Mouse (Mus musculus): Measurements from ENCODE around the gene Rtn4rl2. TPM values are rescaled to one million over a fixed set of nuclear protein-coding genes. Genes with fewer than 3 reads are reported as not detected.

Rtn4rl2 gene
- polyA plus RNA-seq, 1 experiment from 2014 or later: 1.1 TPM

GRCm38 (mm10) chr2:84838993-84839980 lies 47.2 kb downstream of the Rtn4rl2 start:
- WGBS: under 1% methylated on average over 47 of the region's 47 CpGs
- no peaks in the 10 kb centered on the region for H3K9me3 ChIP-seq (replicated peaks; ENCODE audit: low read length)
- H3K9ac ChIP-seq (ENCODE audit: low read depth, low read length): peak overlapping the region; percentile 62
- peak overlapping the region; percentile 70 for H3K27ac ChIP-seq
- H3K36me3 ChIP-seq (ENCODE audit: insufficient read depth, low read length): no peaks in the 10 kb centered on the region
- H3K4me2 ChIP-seq (ENCODE audit: low read length): peak overlapping the region; percentile 91
- TF ChIP-seq CTCF (IDR thresholded peaks at IDR 0.05; ENCODE audit: low read depth): no peak
- peaks cover 14% of the 10 kb centered on the region; the same call in 1 of the 2 replicates for H3K4me1 ChIP-seq (replicated peaks; ENCODE audit: insufficient read depth, low read length)
- ATAC-seq (replicated peaks; ENCODE audit: low FRiP score, low read depth): no peak; the same call in 1 of the 2 replicates
- DNase-seq (ENCODE audit: low spot score): peak; percentile 56
- peak overlapping the region; percentile 59 for H3K4me3 ChIP-seq (replicated peaks; ENCODE audit: low read depth, low read length)
- H3K27me3 ChIP-seq (ENCODE audit: insufficient read depth, low read length): peaks cover 6% of the 10 kb centered on the region; the same call in 1 of the 2 replicates

GRCm38 (mm10) chr2:84838593-84838949 lies 47.9 kb downstream of the Rtn4rl2 start, which contains the start of gene Slc43a1:
TSS of gene Slc43a1 (plus strand) at chr2:84838850.
- TF ChIP-seq CTCF (IDR thresholded peaks at IDR 0.05; ENCODE audit: low read depth): no peak
- WGBS: 28% methylated on average over 10 of the region's 10 CpGs
- H3K9me3 ChIP-seq (replicated peaks; ENCODE audit: low read length): no peaks in the 10 kb centered on the region
- no peak for DNase-seq (ENCODE audit: low spot score)
- no peaks in the 10 kb centered on the region for H3K36me3 ChIP-seq (ENCODE audit: insufficient read depth, low read length)
- H3K4me1 ChIP-seq (replicated peaks; ENCODE audit: insufficient read depth, low read length): peaks cover 14% of the 10 kb centered on the region; the same call in 1 of the 2 replicates
- peaks cover 6% of the 10 kb centered on the region; the same call in 1 of the 2 replicates for H3K27me3 ChIP-seq (ENCODE audit: insufficient read depth, low read length)
- no peak for ATAC-seq (replicated peaks; ENCODE audit: low FRiP score, low read depth)
- peak within 1 kb of the TSS; percentile 62 for H3K9ac ChIP-seq (ENCODE audit: low read depth, low read length)
- H3K4me3 ChIP-seq (replicated peaks; ENCODE audit: low read depth, low read length): peak within 1 kb of the TSS; percentile 59
- peak within 1 kb of the TSS; percentile 91 for H3K4me2 ChIP-seq (ENCODE audit: low read length)
- peak within 1 kb of the TSS; percentile 70 for H3K27ac ChIP-seq

GRCm38 (mm10) chr2:84837817-84838592 lies 48.5 kb downstream of the Rtn4rl2 start:
- DNase-seq (ENCODE audit: low spot score) (no peak), ATAC-seq (replicated peaks; ENCODE audit: low FRiP score, low read depth) (no peak)
- Histone ChIP-seq H3K4me2 (ENCODE audit: low read length) (peak overlapping the region; percentile 91; the same call in 1 of the 2 replicates), H3K27me3 (ENCODE audit: insufficient read depth, low read length) (peaks cover 6% of the 10 kb centered on the region; the same call in 1 of the 2 replicates), H3K4me3 (replicated peaks; ENCODE audit: low read depth, low read length) (no peak overlapping the region), H3K27ac (no peak overlapping the region), H3K36me3 (ENCODE audit: insufficient read depth, low read length) (no peaks in the 10 kb centered on the region), H3K9ac (ENCODE audit: low read depth, low read length) (no peak overlapping the region), H3K9me3 (replicated peaks; ENCODE audit: low read length) (no peaks in the 10 kb centered on the region), H3K4me1 (replicated peaks; ENCODE audit: insufficient read depth, low read length) (peaks cover 14% of the 10 kb centered on the region; the same call in 1 of the 2 replicates)
- 44% methylated on average over 9 of the region's 9 CpGs for WGBS
- no peak for TF ChIP-seq CTCF (IDR thresholded peaks at IDR 0.05; ENCODE audit: low read depth)

- Histone ChIP-seq H3K4me1 (replicated peaks; ENCODE audit: insufficient read depth, low read length) (peaks cover 13% of the 10 kb centered on the region; the same call in 1 of the 2 replicates), H3K4me3 (replicated peaks; ENCODE audit: low read depth, low read length) (no peak overlapping the region), H3K27ac (no peak overlapping the region), H3K9ac (ENCODE audit: low read depth, low read length) (no peak overlapping the region), H3K4me2 (ENCODE audit: low read length) (no peak overlapping the region), H3K27me3 (ENCODE audit: insufficient read depth, low read length) (peaks cover 6% of the 10 kb centered on the region; the same call in 1 of the 2 replicates), H3K9me3 (replicated peaks; ENCODE audit: low read length) (no peaks in the 10 kb centered on the region), H3K36me3 (ENCODE audit: insufficient read depth, low read length) (no peaks in the 10 kb centered on the region)
- no peak for DNase-seq (ENCODE audit: low spot score)
- 62% methylated on average over 8 of the region's 8 CpGs for WGBS
- TF ChIP-seq CTCF (IDR thresholded peaks at IDR 0.05; ENCODE audit: low read depth): no peak
- ATAC-seq (replicated peaks; ENCODE audit: low FRiP score, low read depth): no peak
These were observed 49.4 kb downstream of the Rtn4rl2 start for GRCm38 (mm10) chr2:84837107-84837506.

- ATAC-seq (replicated peaks; ENCODE audit: low FRiP score, low read depth): peak; percentile 62
- no peak overlapping the region for H3K27ac ChIP-seq
These were observed 54.7 kb downstream of the Rtn4rl2 start for GRCm38 (mm10) chr2:84831666-84832391.

More at GRCm38 (mm10) chr2:84831666-84832391, 54.7 kb downstream of the Rtn4rl2 start:
- no peak overlapping the region for H3K4me2 ChIP-seq (ENCODE audit: low read length)
- H3K9ac ChIP-seq (ENCODE audit: low read depth, low read length): no peak overlapping the region
- H3K4me3 ChIP-seq (replicated peaks; ENCODE audit: low read depth, low read length): no peak overlapping the region
- H3K4me1 ChIP-seq (replicated peaks; ENCODE audit: insufficient read depth, low read length): peaks cover 7% of the 10 kb centered on the region; the same call in 1 of the 2 replicates
- WGBS: 26% methylated on average over 10 of the region's 10 CpGs
- H3K9me3 ChIP-seq (replicated peaks; ENCODE audit: low read length): no peaks in the 10 kb centered on the region
- H3K27me3 ChIP-seq (ENCODE audit: insufficient read depth, low read length): no peaks in the 10 kb centered on the region
- peak; percentile 92 for TF ChIP-seq CTCF (IDR thresholded peaks at IDR 0.05; ENCODE audit: low read depth)
- 0 out of 2 replicates have a peak, but pooled peaks cover 6% of the 10 kb centered on the region for H3K36me3 ChIP-seq (ENCODE audit: insufficient read depth, low read length)
- DNase-seq (ENCODE audit: low spot score): peak; percentile 92

Measured in kidney, postnatal 0 days (tissue).